Mouse (Mus musculus) cerebellum, postnatal 4 days (tissue): Measurements from ENCODE around the gene F2rl3.
A peak's percentile ranks its signal among the peaks of the same experiment; 100 is the strongest.

ENCODE experiments used
- DNase-seq, 2 experiments: peaks; one replicate each; pipeline ENCODE4 v3.0.0; 2022; ENCODE audit warnings: low spot score in 2 of 2, mixed read lengths in 1 of 2

F2rl3 gene

GRCm38 (mm10) chr8:72761322-72762051 lies at the start of gene F2rl3:
Gene F2rl3, plus strand, starts transcription at chr8:72761880.
- peak in 1 of 2 experiments; percentile 0 for DNase-seq

- no peak for DNase-seq
Observed at GRCm38 (mm10) chr8:72712569-72712968, 49.1 kb upstream of the F2rl3 start.

DNA sequence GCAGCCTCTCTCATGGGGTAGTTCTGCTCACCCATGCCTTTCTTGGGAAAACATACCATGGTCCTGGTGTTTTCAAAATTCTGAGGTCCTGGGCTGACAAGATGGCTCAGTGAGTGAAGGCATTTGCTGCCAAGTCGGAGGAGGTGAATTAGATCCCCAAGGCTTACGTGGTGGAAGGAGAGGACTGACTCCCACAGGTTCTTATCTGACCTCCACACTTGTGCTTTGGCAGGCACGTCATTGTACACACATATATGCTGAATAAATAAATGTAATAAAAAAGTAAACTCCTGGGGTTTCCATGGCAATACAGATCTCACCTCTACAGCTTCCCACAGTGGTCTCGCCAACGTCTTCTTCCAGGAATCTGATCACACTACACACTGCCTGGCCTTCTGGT lies 45.1 kb upstream of the F2rl3 start:
- DNase-seq: no peak

DNA sequence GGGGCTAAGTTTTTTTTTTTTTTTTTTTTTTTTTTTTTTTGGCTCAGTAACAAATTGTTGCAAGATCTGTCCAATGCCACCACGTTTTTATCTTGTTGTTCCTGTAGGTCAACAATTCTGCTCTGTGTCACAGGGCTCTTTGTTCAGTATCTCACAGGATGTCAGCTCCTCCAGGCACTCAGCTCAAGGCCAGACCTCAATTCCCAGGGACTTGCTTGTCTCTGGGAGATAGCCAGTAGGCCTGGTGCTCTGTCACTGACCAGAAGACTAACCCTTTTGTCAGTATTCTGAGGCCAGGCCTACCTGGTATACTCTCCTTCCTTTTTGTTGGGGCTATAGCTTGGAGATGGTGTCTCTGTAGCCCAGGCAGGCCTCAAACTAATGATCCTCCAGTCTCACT lies 41.1 kb upstream of the F2rl3 start:
- no peak for DNase-seq

DNA sequence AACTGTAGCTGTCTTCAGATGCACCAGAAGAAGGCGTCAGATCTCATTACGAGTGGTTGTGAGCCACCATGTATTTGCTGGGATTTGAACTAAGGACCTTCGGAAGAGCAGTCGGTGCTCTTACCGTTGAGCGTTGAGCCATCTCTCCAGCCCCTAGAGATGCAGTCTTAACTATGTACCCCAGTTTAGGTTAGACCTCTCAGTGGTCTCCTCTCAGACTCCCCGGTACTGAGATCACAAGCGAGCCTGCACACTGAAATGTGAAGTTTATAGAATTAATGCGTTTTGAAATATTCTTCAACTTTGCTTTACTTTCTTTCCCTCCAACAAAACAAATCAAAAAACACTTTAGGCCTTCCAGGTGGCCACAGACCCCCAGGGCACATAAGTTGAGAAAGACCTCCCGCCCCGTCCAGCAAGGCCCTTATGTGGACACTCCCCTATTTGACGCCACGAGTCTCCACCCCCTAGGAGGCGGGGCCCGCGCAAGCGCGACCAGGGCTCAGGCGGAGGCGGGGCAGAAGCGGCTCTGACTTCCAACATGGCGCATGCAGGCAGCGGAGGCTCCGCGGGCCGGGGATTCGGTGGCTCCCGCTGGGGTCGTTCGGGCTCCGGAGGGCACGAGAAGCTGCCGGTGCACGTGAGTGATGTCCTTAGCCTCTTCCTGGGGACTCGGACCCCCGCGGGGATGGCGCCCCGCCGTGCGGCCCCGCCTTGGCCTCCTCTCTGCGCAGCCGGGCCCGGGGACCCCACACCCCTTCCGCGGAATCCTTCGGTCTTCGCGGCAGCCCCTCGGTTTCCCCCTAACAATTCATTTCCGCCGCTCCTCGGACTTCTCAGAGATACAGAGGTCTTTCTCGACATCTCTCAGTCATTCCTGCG lies 38.7 kb upstream of the F2rl3 start, which contains the start of gene Sin3b:
Sin3b (plus strand) TSS at position 517 of the 882 bp plus-strand sequence.
- peak; percentile 91 to 95 for DNase-seq

DNA sequence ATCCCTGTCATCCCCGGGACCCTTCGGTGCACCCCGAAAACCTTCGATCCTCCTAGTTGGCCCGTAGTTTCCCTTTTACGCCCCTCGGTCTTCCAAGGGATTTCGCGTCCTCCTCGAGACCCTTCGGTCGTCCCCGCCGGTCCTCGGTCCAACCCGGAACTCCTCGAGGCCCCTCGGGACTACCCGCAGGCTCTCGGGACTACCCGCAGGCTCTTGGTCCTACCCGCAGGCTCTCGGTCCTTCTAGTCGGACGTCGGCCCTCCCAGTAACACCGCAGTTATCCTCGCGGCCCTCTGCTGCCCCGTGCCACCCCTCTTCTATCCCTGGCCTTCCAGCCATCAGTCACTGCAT lies 38.1 kb upstream of the F2rl3 start:
- DNase-seq: peak in 1 of 2 experiments; percentile 30

- no peak for DNase-seq
Observed at GRCm38 (mm10) chr8:72728636-72729035, 33.0 kb upstream of the F2rl3 start.

- no peak for DNase-seq
Observed at GRCm38 (mm10) chr8:72735001-72735400, 26.7 kb upstream of the F2rl3 start.

DNA sequence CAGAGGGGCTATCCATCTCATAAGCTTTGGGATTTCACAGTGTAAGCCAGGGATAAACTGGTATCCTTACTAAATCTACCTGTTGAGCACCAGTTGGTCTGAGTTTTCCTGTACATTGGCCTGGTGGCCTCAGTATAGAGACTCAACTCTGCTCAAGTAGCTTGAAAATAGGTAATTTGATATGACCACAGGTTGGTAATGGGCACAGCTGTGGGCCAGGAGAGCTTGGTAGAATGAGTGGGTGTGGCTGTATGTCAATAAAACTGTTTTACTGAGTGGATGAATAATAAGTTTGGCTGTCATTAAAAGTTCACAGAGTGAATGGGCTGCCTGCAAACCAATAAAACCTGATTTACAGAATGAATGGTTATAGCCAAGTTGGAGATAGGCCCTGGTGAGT lies 24.8 kb upstream of the F2rl3 start:
- DNase-seq: no peak

DNA sequence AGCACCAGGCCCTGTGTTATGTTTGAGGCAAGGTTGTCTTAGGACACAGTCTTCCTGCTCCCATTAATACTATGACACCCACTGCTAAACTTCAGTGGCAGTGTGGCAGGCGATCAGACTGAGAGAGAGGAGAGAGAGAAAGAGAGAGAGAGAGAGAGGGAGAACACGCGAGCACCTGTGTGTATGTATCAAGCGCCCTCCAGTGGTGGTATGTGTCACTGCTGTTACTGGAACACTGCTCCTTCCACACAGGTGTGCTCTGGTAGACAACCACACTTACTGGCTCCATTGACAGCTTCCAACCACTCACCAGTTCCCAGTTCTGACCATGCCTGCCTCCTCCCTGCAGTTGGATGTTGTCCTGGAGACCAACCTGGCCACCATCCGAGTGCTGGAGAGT lies 15.6 kb upstream of the F2rl3 start:
- peak in 1 of 2 experiments; percentile 49 for DNase-seq

GRCm38 (mm10) chr8:72749846-72750245 lies 11.8 kb upstream of the F2rl3 start:
- no peak for DNase-seq

DNA sequence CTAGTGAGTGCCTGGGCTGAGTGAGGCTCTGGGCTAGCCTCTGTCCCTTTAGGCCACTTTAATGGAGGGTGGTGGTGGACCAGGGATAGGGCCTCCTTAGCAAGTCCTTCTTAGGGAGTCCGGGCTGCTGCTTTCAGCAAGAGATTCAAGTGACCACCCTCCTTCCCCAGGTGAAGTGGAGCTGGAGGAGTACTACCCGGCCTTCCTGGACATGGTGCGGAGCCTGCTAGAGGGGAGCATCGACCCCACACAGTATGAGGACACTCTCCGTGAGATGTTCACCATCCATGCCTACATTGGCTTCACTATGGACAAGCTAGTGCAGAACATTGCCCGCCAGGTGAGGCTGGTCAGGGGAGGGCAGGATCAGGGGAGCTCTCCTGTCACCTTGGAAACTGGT lies 11.4 kb upstream of the F2rl3 start:
- DNase-seq: no peak

GRCm38 (mm10) chr8:72751126-72751525 lies 10.6 kb upstream of the F2rl3 start:
- DNase-seq: no peak

- no peak for DNase-seq
Observed at GRCm38 (mm10) chr8:72752289-72752688, 9.4 kb upstream of the F2rl3 start.

GRCm38 (mm10) chr8:72753165-72753564 lies 8.5 kb upstream of the F2rl3 start:
- peak in 1 of 2 experiments; percentile 0 for DNase-seq

GRCm38 (mm10) chr8:72753781-72754180 lies 7.9 kb upstream of the F2rl3 start:
- DNase-seq: peak in 1 of 2 experiments; percentile 0

- peak in 1 of 2 experiments; percentile 0 for DNase-seq
Observed at GRCm38 (mm10) chr8:72756031-72756430, 5.6 kb upstream of the F2rl3 start.

DNA sequence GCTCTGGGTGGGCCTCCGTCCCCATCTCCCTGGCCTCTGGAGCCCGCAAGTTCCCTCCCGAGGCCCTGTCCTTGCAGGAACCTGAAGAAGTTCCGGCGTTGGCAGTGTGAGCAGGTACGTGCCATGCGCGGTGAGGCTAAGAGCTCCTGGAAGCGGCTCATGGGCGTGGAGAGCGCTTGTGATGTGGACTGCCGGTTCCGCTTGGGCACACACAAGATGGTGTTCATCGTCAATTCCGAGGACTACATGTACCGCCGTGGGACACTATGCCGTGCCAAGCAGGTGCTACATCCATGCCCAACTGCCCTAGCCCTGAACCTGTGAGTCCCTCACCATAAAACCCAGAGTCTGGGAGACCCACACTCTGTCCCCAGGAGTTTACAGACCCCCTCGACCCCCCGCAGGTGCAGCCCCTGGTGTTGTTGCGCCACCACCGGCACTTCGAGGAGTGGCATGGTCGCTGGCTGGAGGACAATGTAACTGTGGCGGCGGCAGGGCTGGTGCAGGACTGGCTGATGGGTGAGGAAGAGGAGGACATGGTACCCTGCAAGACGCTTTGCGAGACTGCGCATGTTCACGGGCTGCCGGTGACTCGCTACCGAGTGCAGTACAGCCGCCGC lies 4.8 kb upstream of the F2rl3 start:
- peak in 1 of 2 experiments; percentile 1 for DNase-seq

DNA sequence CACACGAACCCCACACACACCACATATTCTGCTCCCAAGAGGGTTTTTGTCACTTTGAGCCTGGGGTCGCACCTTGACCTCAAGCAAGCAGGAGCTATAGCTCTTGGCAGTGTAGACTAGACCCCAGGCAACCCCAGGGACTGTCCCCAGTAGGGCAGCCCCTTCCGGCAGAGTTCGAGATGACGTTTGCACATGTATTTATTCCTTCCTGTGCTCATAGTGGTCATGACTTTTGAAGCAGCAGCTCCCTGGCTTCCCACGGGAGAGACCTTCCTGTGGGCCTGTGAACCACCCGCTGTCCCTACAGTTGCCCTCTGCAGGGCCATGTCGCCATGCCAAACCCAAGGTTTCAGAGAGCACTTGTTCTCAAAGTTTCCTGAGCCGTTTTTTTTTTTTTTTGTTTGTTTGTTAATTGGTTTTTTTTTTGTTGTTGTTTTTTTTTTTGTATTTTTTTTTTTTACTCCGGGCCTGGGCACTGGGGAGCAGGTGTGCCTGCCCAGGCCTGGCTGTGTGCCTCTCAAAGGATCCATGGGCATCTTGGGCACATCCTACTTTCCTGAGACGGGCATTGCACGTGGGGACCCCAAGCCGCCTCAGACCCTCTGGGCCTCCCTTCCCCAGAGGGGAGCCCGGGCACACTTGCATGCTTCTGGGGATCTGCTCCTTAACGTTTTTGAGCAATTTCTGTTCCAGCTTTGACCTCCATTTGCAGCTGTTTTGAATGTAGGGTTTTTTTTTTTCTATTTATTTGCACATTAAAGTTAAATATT lies 4.1 kb upstream of the F2rl3 start:
- peak in 1 of 2 experiments; percentile 1 for DNase-seq

DNA sequence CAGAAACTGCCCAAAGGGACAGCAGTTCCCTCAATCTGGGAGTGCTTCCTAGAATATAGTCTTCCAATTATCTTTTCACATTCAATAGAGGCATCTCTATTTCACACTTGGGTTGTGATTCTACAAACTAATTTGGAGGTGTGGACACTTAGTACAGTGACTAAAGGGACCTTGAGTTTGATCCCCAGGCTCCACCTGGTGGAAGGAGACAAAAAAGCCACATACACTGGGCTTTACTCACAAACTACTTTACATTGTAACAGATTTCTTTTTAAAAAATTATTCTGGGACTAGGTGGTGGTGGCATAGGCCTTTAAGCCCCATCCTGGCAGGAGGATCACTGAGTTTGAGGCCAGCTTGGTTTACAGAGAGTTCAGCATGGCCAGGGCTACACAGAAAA lies 3.4 kb upstream of the F2rl3 start:
- DNase-seq: peak in 1 of 2 experiments; percentile 0

GRCm38 (mm10) chr8:72760216-72760615 lies 1.5 kb upstream of the F2rl3 start:
- no peak for DNase-seq

GRCm38 (mm10) chr8:72762306-72762705 lies 626 bp downstream of the F2rl3 start:
- DNase-seq: peak in 1 of 2 experiments; percentile 1
